Mouse (Mus musculus) cortical plate, adult 2 months (tissue): ENCODE measurements around the gene Fxyd7.

Source experiments
- CTCF ChIP-seq: fragments of 200-500 bp; IDR thresholded peaks from 2 replicates; pipeline ENCODE4 v1.5.1; 2011; ENCODE audit warnings: mild to moderate bottlenecking, control low read depth, low read length; ENCODE audit not compliant: insufficient read depth; ENCODE audit errors: extremely low read depth
- POLR2A ChIP-seq: fragments of 200-500 bp; IDR thresholded peaks from 2 replicates; pipeline ENCODE4 v1.6.1; 2011; ENCODE audit warnings: mild to moderate bottlenecking, low read length, control low read depth; ENCODE audit not compliant: insufficient read depth; ENCODE audit errors: extremely low read depth

- TF ChIP-seq CTCF = no peak
- no peak for TF ChIP-seq POLR2A
Measured at GRCm38 (mm10) chr7:31060621-31061010, 9.3 kb upstream of the Fxyd7 start.
